Mouse (Mus musculus): ENCODE data around the gene Il12rb2.
A peak's percentile ranks its signal among the peaks of the same experiment; 100 is the strongest.

The Il12rb2 gene

GRCm38 (mm10) chr6:67292042-67292623, 83.9 kb downstream of the Il12rb2 start:
- no peak for DNase-seq

- DNase-seq, result no peak
Observed at GRCm38 (mm10) chr6:67282897-67283296, 93.1 kb downstream of the Il12rb2 start.

- no peak for DNase-seq
Observed at GRCm38 (mm10) chr6:67281614-67282197, 94.3 kb downstream of the Il12rb2 start.

- no peak for DNase-seq
Observed at GRCm38 (mm10) chr6:67277944-67278343, 98.0 kb downstream of the Il12rb2 start.

GRCm38 (mm10) chr6:67269459-67269858, 106.5 kb downstream of the Il12rb2 start:
- DNase-seq, result no peak

- DNase-seq, result no peak
Observed at GRCm38 (mm10) chr6:67268983-67269382, 107.0 kb downstream of the Il12rb2 start.

- DNase-seq, result no peak
Observed at GRCm38 (mm10) chr6:67268245-67268612, 107.8 kb downstream of the Il12rb2 start.

GRCm38 (mm10) chr6:67267408-67268244, 108.4 kb downstream of the Il12rb2 start:
- DNase-seq, result no peak

- DNase-seq, result peak; percentile 93
Observed at GRCm38 (mm10) chr6:67266664-67267407, 109.2 kb downstream of the Il12rb2 start.

GRCm38 (mm10) chr6:67266159-67266657, 109.8 kb downstream of the Il12rb2 start:
- peak; percentile 10 for DNase-seq

- DNase-seq, result no peak
Observed at GRCm38 (mm10) chr6:67264935-67265334, 111.1 kb downstream of the Il12rb2 start.

- DNase-seq, result no peak
Observed at GRCm38 (mm10) chr6:67251095-67251494, 124.9 kb downstream of the Il12rb2 start.

- DNase-seq, result no peak
Observed at GRCm38 (mm10) chr6:67244451-67244850, 131.5 kb downstream of the Il12rb2 start.

GRCm38 (mm10) chr6:67243765-67244420, 132.1 kb downstream of the Il12rb2 start:
- DNase-seq, result no peak

Measured in right cerebral cortex, postnatal 14 days (tissue).